Mouse (Mus musculus) ES-Bruce4 (cell line): Measurements from ENCODE around the gene Zfp414. TPM values are rescaled to one million over a fixed set of nuclear protein-coding genes. Genes with fewer than 3 reads are reported as not detected.

Experiments
- H3K27ac ChIP-seq: 2 replicates; pipeline ENCODE4 v1.5.1; 2012; ENCODE audit warnings: low read length, inconsistent platforms; ENCODE audit not compliant: insufficient read depth
- H3K27me3 ChIP-seq: 2 replicates; pipeline ENCODE4 v1.6.1; 2012; ENCODE audit warnings: mild to moderate bottlenecking, low read length, inconsistent platforms; ENCODE audit not compliant: control insufficient read depth, poor library complexity, insufficient read depth, severe bottlenecking
- H3K36me3 ChIP-seq: 2 replicates; pipeline ENCODE4 v1.6.1; 2012; ENCODE audit warnings: inconsistent platforms, mild to moderate bottlenecking, low read length, moderate library complexity; ENCODE audit not compliant: control insufficient read depth, poor library complexity, insufficient read depth, severe bottlenecking
- H3K4me1 ChIP-seq: one replicate; pipeline ENCODE4 v1.8.1; 2011; ENCODE audit warnings: low read length; ENCODE audit not compliant: control insufficient read depth, insufficient read depth
- H3K4me3 ChIP-seq: 2 replicates; pipeline ENCODE4 v1.5.1; 2011; ENCODE audit warnings: low read depth, mild to moderate bottlenecking, low read length
- H3K9ac ChIP-seq: 2 replicates; pipeline ENCODE4 v1.6.1; 2012; ENCODE audit warnings: low read depth, mild to moderate bottlenecking, inconsistent platforms; ENCODE audit not compliant: poor library complexity, severe bottlenecking
- H3K9me3 ChIP-seq: replicated peaks from 2 replicates; pipeline ENCODE4 v1.6.1; 2012; ENCODE audit warnings: mild to moderate bottlenecking, low read length, inconsistent platforms; ENCODE audit not compliant: control insufficient read depth, poor library complexity, insufficient read depth, severe bottlenecking
- CTCF ChIP-seq: IDR thresholded peaks from one replicate; pipeline ENCODE4 v1.8.1; 2011; ENCODE audit warnings: low read depth, low read length
- EP300 ChIP-seq: IDR thresholded peaks from 2 replicates; pipeline ENCODE4 v1.6.1; 2011; ENCODE audit warnings: low read depth, low read length; ENCODE audit not compliant: insufficient read depth
- POLR2A ChIP-seq: IDR thresholded peaks from one replicate; pipeline ENCODE4 v1.8.1; 2011; ENCODE audit warnings: low read length; ENCODE audit not compliant: insufficient read depth
- polyA plus RNA-seq: library from polyadenylated mRNA; stranded (reverse); fragments of >200 nt; gene quantifications from 2 replicates; pipeline ENCODE4 v1.2.4, GENCODE M21; 2011; ENCODE audit warnings: low read depth; ENCODE audit not compliant: missing spikeins, insufficient read depth, insufficient read length

Zfp414 gene
- polyA plus RNA-seq, 1 experiment: 31.9 TPM

DNA sequence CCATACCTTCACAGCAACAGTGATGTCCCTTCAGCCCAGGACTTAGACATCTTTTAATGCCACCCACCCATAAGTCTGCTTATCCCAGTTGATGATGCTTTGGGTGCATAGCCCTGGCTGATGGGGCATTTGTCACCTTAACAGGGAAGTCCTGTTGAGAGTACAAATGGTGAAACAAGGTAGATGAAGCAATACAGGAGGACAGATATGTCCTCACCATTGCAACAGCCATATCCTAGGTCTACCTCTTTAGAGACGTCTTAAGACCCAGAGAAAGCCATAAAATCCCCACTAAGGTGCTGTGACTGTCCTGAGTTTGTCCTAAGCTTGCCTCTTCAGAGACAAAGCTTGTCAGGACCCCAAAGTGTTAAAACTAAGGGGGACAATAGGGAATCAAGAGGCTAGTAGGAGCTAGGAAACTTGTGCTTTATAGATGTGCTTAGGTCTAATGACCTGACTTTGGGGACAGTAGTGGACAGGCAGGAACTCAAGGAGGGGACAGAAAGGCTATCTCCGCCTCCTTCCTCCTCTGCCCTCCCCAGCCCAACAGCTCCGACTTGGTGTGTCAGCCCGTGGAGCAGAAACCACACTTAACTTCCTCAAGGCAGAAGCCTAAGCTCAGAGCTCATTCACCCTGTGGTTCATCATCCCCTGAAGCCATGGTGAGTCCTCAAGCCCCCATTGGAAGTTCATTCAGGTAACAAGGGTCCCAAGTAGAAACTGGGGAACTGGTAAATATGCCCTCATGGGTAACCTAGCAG is 8.8 kb downstream of the Zfp414 start, which contains the start of gene Pram1:
Pram1 (plus strand) TSS at position 541 of the 761 bp plus-strand sequence.
- Histone ChIP-seq H3K9me3 (no peaks in the 10 kb centered on the region), H3K9ac (no peak within 1 kb of the TSS), H3K4me1 (no peaks in the 10 kb centered on the region), H3K27ac (no peak within 1 kb of the TSS), H3K4me3 (no peak within 1 kb of the TSS), H3K36me3 (no peaks in the 10 kb centered on the region), H3K27me3 (no peaks in the 10 kb centered on the region)
- TF ChIP-seq EP300: no peak
- no peak for TF ChIP-seq POLR2A
- TF ChIP-seq CTCF: no peak

- Histone ChIP-seq H3K9me3 (no peaks in the 10 kb centered on the region), H3K36me3 (no peaks in the 10 kb centered on the region), H3K4me1 (no peaks in the 10 kb centered on the region), H3K27me3 (no peaks in the 10 kb centered on the region), H3K4me3 (no peak overlapping the region), H3K27ac (peak overlapping the region; percentile 26; the same call in 1 of the 2 replicates), H3K9ac (no peak overlapping the region)
- TF ChIP-seq EP300 (0 out of 2 replicates have a peak, but pooled peaks have one; percentile 16), CTCF (no peak)
Measured at GRCm38 (mm10) chr17:33639743-33640142, 10.9 kb downstream of the Zfp414 start.

DNA sequence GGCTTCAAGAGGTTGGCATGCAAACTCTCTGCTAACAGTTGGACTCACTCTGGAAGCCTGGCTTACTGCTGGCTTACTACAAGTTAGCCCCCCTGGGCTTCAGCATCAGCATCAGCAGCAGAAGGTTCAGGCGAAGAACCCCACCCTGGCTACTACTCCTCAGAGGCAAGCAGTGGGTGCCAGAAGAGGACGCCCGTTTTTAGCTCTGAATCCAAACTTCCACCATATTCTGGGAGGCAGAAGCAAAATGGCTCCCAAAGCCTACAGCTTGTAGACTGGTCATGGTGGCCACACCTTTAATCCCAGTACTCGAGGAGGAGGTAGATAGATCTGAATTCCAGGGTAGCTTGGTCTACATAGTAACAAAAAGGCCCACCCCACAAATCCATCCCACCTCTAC is 15.2 kb downstream of the Zfp414 start:
- no peak overlapping the region for H3K27ac ChIP-seq
- TF ChIP-seq EP300 (no peak), CTCF (no peak), POLR2A (no peak)
- no peak overlapping the region for H3K4me3 ChIP-seq
- no peaks in the 10 kb centered on the region for H3K9me3 ChIP-seq
- H3K4me1 ChIP-seq: no peaks in the 10 kb centered on the region
- no peaks in the 10 kb centered on the region for H3K27me3 ChIP-seq
- H3K9ac ChIP-seq: no peak overlapping the region
- peaks cover 33% of the 10 kb centered on the region for H3K36me3 ChIP-seq

DNA sequence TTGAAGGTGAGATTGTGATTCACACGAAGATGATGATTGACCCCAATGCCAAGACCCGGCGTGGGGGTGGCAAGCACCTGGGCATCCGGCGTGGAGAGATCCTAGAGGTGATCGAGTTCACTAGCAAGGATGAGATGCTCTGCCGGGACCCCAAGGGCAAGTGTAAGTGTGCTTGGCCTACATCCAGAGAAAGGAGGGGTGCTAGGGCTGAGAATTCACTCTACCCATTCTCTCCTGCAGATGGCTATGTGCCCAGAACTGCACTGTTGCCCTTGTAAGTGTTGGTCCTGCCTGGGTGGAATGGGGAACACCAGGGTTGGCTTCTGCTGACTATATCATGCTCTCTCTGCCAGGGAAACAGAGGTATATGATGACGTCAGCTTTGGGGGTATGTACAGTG is 16.2 kb downstream of the Zfp414 start:
- H3K27me3 ChIP-seq: no peaks in the 10 kb centered on the region
- no peak overlapping the region for H3K9ac ChIP-seq
- H3K4me1 ChIP-seq: no peaks in the 10 kb centered on the region
- no peak overlapping the region for H3K4me3 ChIP-seq
- no peaks in the 10 kb centered on the region for H3K9me3 ChIP-seq
- peaks cover 40% of the 10 kb centered on the region for H3K36me3 ChIP-seq
- TF ChIP-seq CTCF (no peak), POLR2A (no peak), EP300 (no peak)
- no peak overlapping the region for H3K27ac ChIP-seq

GRCm38 (mm10) chr17:33649781-33650475 is 21.0 kb downstream of the Zfp414 start:
- Histone ChIP-seq H3K9ac (no peak overlapping the region), H3K9me3 (no peaks in the 10 kb centered on the region), H3K4me1 (no peaks in the 10 kb centered on the region), H3K27me3 (no peaks in the 10 kb centered on the region), H3K4me3 (peak overlapping the region; percentile 5), H3K27ac (no peak overlapping the region), H3K36me3 (peaks cover 71% of the 10 kb centered on the region)
- TF ChIP-seq CTCF (no peak), POLR2A (no peak), EP300 (no peak)

DNA sequence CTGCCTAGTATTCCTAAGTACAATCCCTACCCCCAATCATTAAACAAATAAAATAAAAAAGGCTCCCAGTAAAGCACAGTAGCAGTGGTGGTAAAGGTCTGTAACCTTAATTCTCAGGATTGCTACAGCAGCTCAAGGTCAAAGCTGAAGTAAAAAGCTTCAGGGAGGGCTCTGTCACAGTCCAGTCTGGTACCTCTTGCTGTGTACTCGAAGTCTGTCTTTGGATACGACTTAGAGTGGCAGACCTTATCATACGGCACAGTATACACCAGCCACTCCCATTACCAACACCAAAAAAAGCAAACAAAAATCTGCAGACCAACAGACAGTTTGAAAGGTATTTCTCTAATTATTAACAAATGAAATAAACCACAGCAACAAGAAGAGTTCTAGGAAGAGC is 37.9 kb downstream of the Zfp414 start:
- Histone ChIP-seq H3K4me1 (no peaks in the 10 kb centered on the region), H3K4me3 (no peak overlapping the region), H3K9ac (no peak overlapping the region), H3K9me3 (no peaks in the 10 kb centered on the region), H3K27me3 (no peaks in the 10 kb centered on the region), H3K27ac (no peak overlapping the region), H3K36me3 (peaks cover 51% of the 10 kb centered on the region)
- TF ChIP-seq CTCF (no peak), EP300 (no peak), POLR2A (no peak)
